Mouse (Mus musculus) cerebellum, adult 2 months (tissue): ENCODE results near the gene Etv3.

Experiments used
- CTCF ChIP-seq: fragments of 200-500 bp; IDR thresholded peaks from 2 replicates; pipeline ENCODE4 v1.5.1; 2011; ENCODE audit warnings: low read depth, mild to moderate bottlenecking, control low read depth, low read length, moderate library complexity, borderline replicate concordance; ENCODE audit not compliant: insufficient read depth
- POLR2A ChIP-seq: fragments of 200-500 bp; IDR thresholded peaks from 2 replicates; pipeline ENCODE4 v1.6.1; 2011; ENCODE audit warnings: low read length, control low read depth, borderline replicate concordance; ENCODE audit not compliant: insufficient read depth

DNA sequence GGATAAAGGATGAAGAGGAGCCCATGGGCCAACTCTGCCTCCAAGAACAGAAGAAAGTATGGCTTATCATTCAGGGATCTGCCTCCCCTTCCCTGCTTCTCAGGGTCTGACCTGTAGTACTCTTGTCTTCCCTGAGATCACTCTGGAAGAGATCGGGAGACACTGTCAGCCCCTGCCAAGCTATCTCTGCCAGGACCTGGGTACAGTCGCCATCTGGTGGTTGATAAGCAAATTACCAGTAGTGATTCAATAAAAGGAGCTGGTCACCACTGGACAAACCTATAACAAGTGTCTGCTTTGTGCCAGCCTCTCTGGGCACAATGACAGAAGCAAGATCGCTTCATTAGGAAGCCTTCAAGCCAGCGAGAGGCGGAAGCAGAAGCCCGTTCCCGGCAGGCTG is 20.9 kb upstream of the Etv3 start:
- TF ChIP-seq CTCF, result peak; percentile 72
- TF ChIP-seq POLR2A, result no peak
